Mouse (Mus musculus) neural tube, embryonic 15.5 days (tissue): Measurements from ENCODE around the gene Vwa8. TPM values are rescaled to one million over a fixed set of nuclear protein-coding genes. Genes with fewer than 3 reads are reported as not detected.

Source experiments
- ATAC-seq: fragments of 200-750 bp; cut with Nextera tagmentation; 2 replicates; pipeline ENCODE4 v1.8.0; 2017; ENCODE audit warnings: mild to moderate bottlenecking, moderate TSS enrichment, moderate library complexity; ENCODE audit not compliant: low FRiP score
- H3K27ac ChIP-seq: fragments of 300-500 bp; sonication (generic); replicated peaks from 2 replicates; pipeline ENCODE4 v1.5.1; 2015; ENCODE audit warnings: mild to moderate bottlenecking, inconsistent platforms
- H3K27me3 ChIP-seq: fragments of 300-500 bp; sonication (generic); replicated peaks from 2 replicates; pipeline ENCODE4 v1.6.1; 2015; ENCODE audit warnings: inconsistent platforms
- H3K36me3 ChIP-seq: fragments of 300-500 bp; sonication (generic); 2 replicates; pipeline ENCODE4 v1.6.1; 2015; ENCODE audit warnings: inconsistent platforms
- H3K4me1 ChIP-seq: fragments of 300-500 bp; sonication (generic); 2 replicates; pipeline ENCODE4 v1.6.1; 2015; ENCODE audit warnings: inconsistent platforms
- H3K4me2 ChIP-seq: fragments of 300-500 bp; sonication (generic); 2 replicates; pipeline ENCODE4 v1.6.1; 2015; ENCODE audit warnings: inconsistent platforms, mild to moderate bottlenecking, moderate library complexity
- H3K4me3 ChIP-seq: fragments of 300-500 bp; sonication (generic); replicated peaks from 2 replicates; pipeline ENCODE4 v1.5.1; 2015; ENCODE audit warnings: mild to moderate bottlenecking, inconsistent platforms
- H3K9ac ChIP-seq: fragments of 300-500 bp; sonication (generic); replicated peaks from 2 replicates; pipeline ENCODE4 v1.6.1; 2015; ENCODE audit warnings: mild to moderate bottlenecking, inconsistent platforms
- H3K9me3 ChIP-seq: fragments of 300-500 bp; sonication (generic); replicated peaks from 2 replicates; pipeline ENCODE4 v1.6.1; 2016; ENCODE audit warnings: inconsistent platforms
- WGBS: fragments of 180-500 bp; shearing (Covaris S2); methylation state at CpG from one replicate; pipeline ENCODE4 v1.1.7; 2015; ENCODE audit warnings: mixed read lengths; 5-methylcytosine and 5-hydroxymethylcytosine counted together
- polyA plus RNA-seq: library from polyadenylated mRNA; unstranded; fragments of >200 nt; fragmentation: Nextera tagmentation; extraction: Ambion mirVana; gene quantifications from 2 replicates; pipeline ENCODE4 v1.2.1, GENCODE M21; 2015

The Vwa8 gene
- polyA plus RNA-seq, 1 experiment from 2014 or later: 7.5 TPM

DNA sequence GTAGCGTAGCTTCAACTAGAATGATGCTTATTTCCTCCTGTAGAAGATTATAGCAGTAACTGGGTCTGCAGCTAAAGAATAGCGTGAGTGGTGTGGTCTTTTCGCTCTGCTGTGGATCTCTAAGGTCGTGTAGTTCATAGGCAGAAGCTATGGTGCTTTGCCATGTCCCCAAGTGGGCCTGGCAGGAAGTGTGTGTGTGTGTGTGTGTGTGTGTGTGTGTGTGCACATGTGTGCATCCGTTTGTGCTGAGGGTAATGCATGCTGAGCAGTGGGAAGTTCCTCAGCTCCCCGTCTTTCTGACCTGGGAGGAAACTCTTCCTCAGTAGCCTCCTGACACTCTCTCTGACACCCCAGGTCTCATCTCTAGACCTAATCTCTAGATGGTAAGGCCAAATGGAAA is 305.0 kb downstream of the Vwa8 start:
- Histone ChIP-seq H3K4me2 (no peak overlapping the region), H3K27me3 (no peaks in the 10 kb centered on the region), H3K9me3 (no peaks in the 10 kb centered on the region), H3K9ac (no peak overlapping the region), H3K4me1 (peaks cover 20% of the 10 kb centered on the region), H3K36me3 (no peaks in the 10 kb centered on the region), H3K27ac (no peak overlapping the region), H3K4me3 (no peak overlapping the region)
- WGBS: 84% methylated on average over 6 of the region's 6 CpGs
- no peak for ATAC-seq

GRCm38 (mm10) chr14:79154961-79155360 is 306.1 kb downstream of the Vwa8 start:
- WGBS: 45% methylated on average over 11 of the region's 11 CpGs

DNA sequence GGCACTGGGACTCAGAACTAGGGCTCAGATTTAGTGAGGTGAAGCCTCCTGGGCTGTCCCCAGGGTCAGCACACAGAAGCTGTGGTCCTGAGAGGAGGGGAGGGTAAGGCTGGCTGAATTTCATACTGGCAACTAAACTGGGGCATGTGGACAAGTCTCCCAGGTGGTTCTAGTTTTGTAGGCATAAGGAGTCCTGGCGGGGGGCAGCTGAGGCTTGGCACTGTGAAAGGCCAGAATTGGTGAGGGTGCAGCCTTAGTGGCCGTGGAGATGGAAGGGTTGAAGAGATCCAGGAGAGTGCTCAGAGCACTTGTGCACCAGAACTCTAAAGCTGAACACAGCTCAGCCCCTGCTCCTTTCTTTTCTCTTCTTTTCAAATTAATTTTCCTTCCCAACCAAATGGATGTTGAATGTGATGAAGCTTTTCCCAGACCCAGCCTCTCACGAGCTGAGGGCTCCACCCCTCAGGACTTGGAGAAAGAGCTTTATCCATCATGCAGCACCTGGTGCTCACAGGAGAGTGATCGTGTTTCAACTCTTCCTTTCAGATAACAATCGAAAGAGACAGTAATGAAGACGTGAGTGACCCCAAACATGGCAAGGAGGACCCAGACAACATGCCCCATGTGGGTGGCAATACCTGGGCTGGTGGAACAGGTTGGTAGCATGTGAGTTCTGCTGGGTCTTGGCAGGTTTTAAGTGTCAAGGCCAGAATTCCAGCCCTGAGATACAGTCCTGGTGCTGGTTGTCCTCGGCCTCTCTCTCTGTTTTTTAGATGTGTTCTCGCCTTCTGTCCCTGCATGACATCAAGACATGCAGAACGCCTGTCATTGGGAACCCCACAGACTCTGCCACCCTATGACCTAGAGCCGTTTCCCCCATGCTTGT is 307.9 kb downstream of the Vwa8 start:
- H3K36me3 ChIP-seq: 0 out of 2 replicates have a peak, but pooled peaks cover 4% of the 10 kb centered on the region
- H3K27me3 ChIP-seq: no peaks in the 10 kb centered on the region
- no peak overlapping the region for H3K4me3 ChIP-seq
- H3K4me2 ChIP-seq: no peak overlapping the region
- ATAC-seq: 0 out of 2 replicates have a peak, but pooled peaks have one; percentile 7
- H3K27ac ChIP-seq: no peak overlapping the region
- peaks cover 20% of the 10 kb centered on the region for H3K4me1 ChIP-seq
- no peaks in the 10 kb centered on the region for H3K9me3 ChIP-seq
- no peak overlapping the region for H3K9ac ChIP-seq
- 79% methylated on average over 10 of the region's 10 CpGs for WGBS

More at GRCm38 (mm10) chr14:79154961-79155360, 306.1 kb downstream of the Vwa8 start:
- Histone ChIP-seq H3K27ac (no peak overlapping the region), H3K36me3 (no peaks in the 10 kb centered on the region), H3K4me1 (peaks cover 20% of the 10 kb centered on the region), H3K27me3 (no peaks in the 10 kb centered on the region), H3K4me2 (no peak overlapping the region), H3K4me3 (no peak overlapping the region), H3K9ac (no peak overlapping the region), H3K9me3 (no peaks in the 10 kb centered on the region)
- ATAC-seq: no peak

GRCm38 (mm10) chr14:79157451-79158218 is 308.8 kb downstream of the Vwa8 start:
- no peak overlapping the region for H3K4me2 ChIP-seq
- no peaks in the 10 kb centered on the region for H3K9me3 ChIP-seq
- no peak overlapping the region for H3K4me3 ChIP-seq
- H3K27ac ChIP-seq: peak overlapping the region; percentile 54
- 0 out of 2 replicates have a peak, but pooled peaks cover 4% of the 10 kb centered on the region for H3K36me3 ChIP-seq
- no peaks in the 10 kb centered on the region for H3K27me3 ChIP-seq
- WGBS: 49% methylated on average over 15 of the region's 17 CpGs
- H3K4me1 ChIP-seq: peaks cover 20% of the 10 kb centered on the region
- no peak overlapping the region for H3K9ac ChIP-seq
- ATAC-seq: peak; percentile 72; the same call in 1 of the 2 replicates

DNA sequence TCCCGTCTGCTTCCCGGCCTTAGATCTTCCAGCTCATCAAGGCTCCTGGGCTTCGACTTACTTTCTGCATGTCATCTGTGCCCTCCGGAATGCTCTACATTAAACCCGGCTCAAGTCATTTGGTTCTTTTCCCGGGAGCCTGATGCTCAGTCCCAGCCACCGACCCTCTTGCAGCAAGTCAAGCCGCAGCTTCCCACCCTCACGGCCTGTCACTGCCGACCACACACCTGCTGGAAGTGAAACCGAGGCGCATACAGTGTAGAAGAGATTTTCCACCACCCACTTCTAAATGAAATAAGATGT is 309.3 kb downstream of the Vwa8 start:
- Histone ChIP-seq H3K4me3 (no peak overlapping the region), H3K27me3 (no peaks in the 10 kb centered on the region), H3K9ac (no peak overlapping the region), H3K27ac (peak overlapping the region; percentile 54), H3K36me3 (0 out of 2 replicates have a peak, but pooled peaks cover 4% of the 10 kb centered on the region), H3K4me1 (peaks cover 20% of the 10 kb centered on the region), H3K4me2 (no peak overlapping the region), H3K9me3 (no peaks in the 10 kb centered on the region)
- ATAC-seq: no peak
- WGBS: 79% methylated on average over 12 of the region's 12 CpGs

DNA sequence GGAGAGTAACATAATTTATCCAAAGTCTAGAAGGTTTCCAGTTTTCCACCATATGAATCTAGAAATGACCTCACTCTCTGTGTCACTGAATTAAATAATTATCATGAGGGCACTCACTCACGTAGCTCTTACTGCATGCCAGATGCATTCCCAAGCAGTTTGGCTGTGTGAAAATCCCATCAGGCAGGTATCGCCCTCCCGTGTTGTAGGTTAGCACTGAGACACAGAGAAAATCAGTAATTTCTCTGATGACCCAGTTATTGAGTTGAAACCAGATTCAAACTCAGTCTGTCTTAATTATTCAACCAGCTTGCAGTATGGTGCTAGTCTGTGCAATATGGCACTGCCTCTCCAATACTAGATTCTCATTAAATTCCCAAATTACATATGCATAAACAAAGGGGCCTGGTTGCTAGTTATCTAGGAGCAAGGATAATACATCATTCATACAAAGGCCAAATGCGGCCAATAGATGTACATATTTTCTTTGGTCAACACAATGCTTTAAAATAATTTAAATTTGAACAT is 309.9 kb downstream of the Vwa8 start:
- H3K27ac ChIP-seq: 0 out of 2 replicates have a peak overlapping the region, but pooled peaks have one; percentile 33
- H3K27me3 ChIP-seq: no peaks in the 10 kb centered on the region
- H3K36me3 ChIP-seq: 0 out of 2 replicates have a peak, but pooled peaks cover 4% of the 10 kb centered on the region
- no peak for ATAC-seq
- H3K4me1 ChIP-seq: peaks cover 20% of the 10 kb centered on the region
- 66% methylated on average over 4 of the region's 4 CpGs for WGBS
- H3K4me2 ChIP-seq: no peak overlapping the region
- no peak overlapping the region for H3K9ac ChIP-seq
- H3K9me3 ChIP-seq: no peaks in the 10 kb centered on the region
- no peak overlapping the region for H3K4me3 ChIP-seq

DNA sequence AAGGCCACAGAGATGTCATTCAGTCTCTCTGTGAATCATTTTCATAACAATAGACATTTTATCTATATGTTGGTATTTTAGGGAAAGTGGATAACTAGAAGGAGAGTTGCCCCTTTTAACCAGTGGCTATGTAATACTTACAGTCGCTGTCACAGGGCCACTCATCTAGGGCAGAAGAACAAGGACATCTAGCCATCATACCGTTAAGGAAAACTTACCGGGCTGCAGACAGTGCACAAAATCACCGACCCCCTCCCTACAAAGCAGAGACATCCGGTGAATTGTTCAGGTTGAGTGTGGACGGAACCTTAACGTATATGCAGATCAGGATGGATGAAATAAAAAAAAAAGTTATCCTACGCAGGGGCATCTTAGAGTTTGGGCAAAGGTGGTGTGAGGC is 310.6 kb downstream of the Vwa8 start:
- no peak overlapping the region for H3K9ac ChIP-seq
- no peak overlapping the region for H3K4me3 ChIP-seq
- 0 out of 2 replicates have a peak, but pooled peaks cover 4% of the 10 kb centered on the region for H3K36me3 ChIP-seq
- peaks cover 20% of the 10 kb centered on the region for H3K4me1 ChIP-seq
- 95% methylated on average over 8 of the region's 8 CpGs for WGBS
- no peak overlapping the region for H3K4me2 ChIP-seq
- ATAC-seq: no peak
- H3K27me3 ChIP-seq: no peaks in the 10 kb centered on the region
- no peak overlapping the region for H3K27ac ChIP-seq
- no peaks in the 10 kb centered on the region for H3K9me3 ChIP-seq

DNA sequence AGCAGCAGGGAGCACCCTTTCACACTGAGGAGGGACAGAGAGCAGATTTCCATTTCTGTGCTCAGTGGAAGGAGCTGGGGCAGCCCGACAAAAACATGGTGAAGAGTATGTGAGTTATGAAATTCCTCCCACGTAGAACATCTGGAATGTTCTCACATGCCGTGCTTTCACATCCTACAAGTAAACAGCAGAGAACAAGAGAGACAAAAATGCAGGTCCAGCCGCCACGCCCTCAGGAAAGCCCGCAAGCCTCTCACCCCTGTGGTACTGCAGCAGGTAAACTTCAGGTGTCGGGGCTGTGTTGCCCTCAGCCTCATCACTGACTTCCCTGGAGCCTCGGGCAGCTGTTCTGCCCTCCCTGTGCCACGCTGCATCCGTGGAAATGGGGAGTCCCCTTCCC is 311.6 kb downstream of the Vwa8 start:
- Histone ChIP-seq H3K36me3 (0 out of 2 replicates have a peak, but pooled peaks cover 4% of the 10 kb centered on the region), H3K9me3 (no peaks in the 10 kb centered on the region), H3K27ac (no peak overlapping the region), H3K4me1 (peaks cover 15% of the 10 kb centered on the region), H3K27me3 (no peaks in the 10 kb centered on the region), H3K4me2 (no peak overlapping the region), H3K9ac (no peak overlapping the region), H3K4me3 (no peak overlapping the region)
- 83% methylated on average over 10 of the region's 10 CpGs for WGBS
- ATAC-seq: no peak

DNA sequence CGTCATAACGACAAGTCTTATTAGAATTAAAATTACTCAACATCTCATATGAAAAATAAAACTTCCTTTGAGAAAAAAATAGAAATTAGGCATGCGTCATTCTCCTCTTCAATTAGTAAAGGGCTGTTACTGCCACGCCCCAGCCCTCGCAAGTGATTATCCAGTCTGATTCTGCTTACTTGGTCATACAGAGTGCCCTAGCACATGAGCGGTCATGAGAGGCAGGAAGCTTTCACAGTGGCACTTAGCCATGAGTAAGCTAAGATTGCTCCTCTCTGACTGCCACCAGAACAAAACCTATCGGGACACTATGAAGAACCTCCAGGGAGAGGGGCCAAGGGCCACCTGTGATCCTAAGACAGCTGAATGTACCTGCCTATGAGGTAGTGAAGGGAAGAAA is 312.1 kb downstream of the Vwa8 start:
- Histone ChIP-seq H3K4me1 (peaks cover 15% of the 10 kb centered on the region), H3K27ac (no peak overlapping the region), H3K27me3 (no peaks in the 10 kb centered on the region), H3K36me3 (0 out of 2 replicates have a peak, but pooled peaks cover 4% of the 10 kb centered on the region), H3K9me3 (no peaks in the 10 kb centered on the region), H3K9ac (no peak overlapping the region), H3K4me3 (no peak overlapping the region), H3K4me2 (no peak overlapping the region)
- 88% methylated on average over 7 of the region's 7 CpGs for WGBS
- ATAC-seq: no peak

DNA sequence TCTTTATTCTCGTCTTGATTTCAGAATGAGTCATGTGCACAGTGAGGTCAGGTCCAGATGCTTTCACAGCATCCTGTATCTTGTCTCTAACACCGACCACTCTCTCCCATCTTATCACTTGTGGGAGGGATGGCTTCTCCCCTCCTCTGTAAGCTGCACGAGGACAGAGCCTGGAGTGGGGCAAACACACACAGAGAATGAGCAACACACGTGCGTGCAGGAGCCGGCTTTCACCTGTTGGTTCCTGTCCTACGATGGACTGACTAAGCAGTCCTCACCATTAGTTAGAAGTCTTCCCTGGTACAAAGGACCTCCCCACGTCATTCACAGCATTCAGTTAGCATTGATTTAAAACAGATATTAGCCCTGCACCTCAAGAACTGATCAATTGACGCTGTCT is 312.9 kb downstream of the Vwa8 start:
- H3K4me2 ChIP-seq: no peak overlapping the region
- H3K36me3 ChIP-seq: 0 out of 2 replicates have a peak, but pooled peaks cover 4% of the 10 kb centered on the region
- no peaks in the 10 kb centered on the region for H3K27me3 ChIP-seq
- WGBS: 89% methylated on average over 9 of the region's 9 CpGs
- no peak overlapping the region for H3K27ac ChIP-seq
- no peaks in the 10 kb centered on the region for H3K9me3 ChIP-seq
- no peak overlapping the region for H3K9ac ChIP-seq
- H3K4me3 ChIP-seq: no peak overlapping the region
- peaks cover 15% of the 10 kb centered on the region for H3K4me1 ChIP-seq
- ATAC-seq: no peak

- no peak for ATAC-seq
- whole genome bisulfite sequencing: 63% methylated on average over 9 of the region's 9 CpGs
- H3K4me1 ChIP-seq: peaks cover 7% of the 10 kb centered on the region
- 0 out of 2 replicates have a peak, but pooled peaks cover 4% of the 10 kb centered on the region for H3K36me3 ChIP-seq
- H3K9me3 ChIP-seq: no peaks in the 10 kb centered on the region
- H3K4me3 ChIP-seq: no peak overlapping the region
- H3K4me2 ChIP-seq: no peak overlapping the region
- no peaks in the 10 kb centered on the region for H3K27me3 ChIP-seq
- no peak overlapping the region for H3K27ac ChIP-seq
- H3K9ac ChIP-seq: no peak overlapping the region
These were observed 313.8 kb downstream of the Vwa8 start for GRCm38 (mm10) chr14:79162678-79163077.
